Mouse (Mus musculus) forebrain, embryonic 11.5 days (tissue): ENCODE measurements at regions not wholly inside any gene's neighbourhood (a gene's known extent, or its start where the extent isn't known, plus 50 kb on each side); places are given as distances from the start of the nearest gene placed in this dataset.

Source experiments
- ATAC-seq: fragments of 200-750 bp; cut with Nextera tagmentation; replicated peaks from 2 replicates; pipeline ENCODE4 v1.8.0; 2017; ENCODE audit warnings: moderate TSS enrichment; ENCODE audit not compliant: low FRiP score
- DNase-seq: peaks from one replicate; pipeline ENCODE4 v3.0.0-alpha.2; 2017; ENCODE audit warnings: low spot score
- H3K27ac ChIP-seq: fragments of 300-500 bp; sonication (generic); 2 replicates; pipeline ENCODE4 v1.5.1; 2014; ENCODE audit warnings: low read depth, low read length
- H3K27me3 ChIP-seq: fragments of 300-500 bp; sonication (generic); 2 replicates; pipeline ENCODE4 v1.6.1; 2014; ENCODE audit warnings: mild to moderate bottlenecking, low read length, mixed read lengths; ENCODE audit not compliant: control insufficient read depth, insufficient read depth
- H3K36me3 ChIP-seq: fragments of 300-500 bp; sonication (generic); 2 replicates; pipeline ENCODE4 v1.6.1; 2014; ENCODE audit warnings: mild to moderate bottlenecking, low read length, moderate library complexity, mixed read lengths; ENCODE audit not compliant: control insufficient read depth, insufficient read depth
- H3K4me1 ChIP-seq: fragments of 300-500 bp; sonication (generic); replicated peaks from 2 replicates; pipeline ENCODE4 v1.6.1; 2014; ENCODE audit warnings: low read length, mixed read lengths; ENCODE audit not compliant: control insufficient read depth, insufficient read depth
- H3K4me2 ChIP-seq: fragments of 300-500 bp; sonication (generic); 2 replicates; pipeline ENCODE4 v1.6.1; 2014; ENCODE audit warnings: low read depth, mild to moderate bottlenecking, low read length, moderate library complexity, mixed read lengths; ENCODE audit not compliant: severe bottlenecking
- H3K4me3 ChIP-seq: fragments of 300-500 bp; sonication (generic); 2 replicates; pipeline ENCODE4 v1.5.1; 2014; ENCODE audit warnings: low read depth, low read length
- H3K9ac ChIP-seq: fragments of 300-500 bp; sonication (generic); 2 replicates; pipeline ENCODE4 v1.6.1; 2014; ENCODE audit warnings: low read length
- H3K9me3 ChIP-seq: fragments of 300-500 bp; sonication (generic); 2 replicates; pipeline ENCODE4 v1.6.1; 2016; ENCODE audit warnings: low read length, mixed read lengths; ENCODE audit not compliant: control insufficient read depth
- WGBS: fragments of 180-500 bp; shearing (Covaris S2); extraction: QIAGEN DNeasy Blood & Tissue Kit; methylation state at CpG from one replicate; pipeline ENCODE4 v1.1.7; 2014; 5-methylcytosine and 5-hydroxymethylcytosine counted together

- DNase-seq, result no peak
- WGBS, result 91% methylated on average over 3 of the region's 3 CpGs
- H3K4me3 ChIP-seq, result no peak overlapping the region
Observed at GRCm38 (mm10) chr7:124455659-124456058, 473.0 kb downstream of the Hs3st4 start.

GRCm38 (mm10) chr7:124487326-124487725 is 504.7 kb downstream of the Hs3st4 start:
- no peaks in the 10 kb centered on the region for H3K9me3 ChIP-seq
- H3K4me1 ChIP-seq, result no peaks in the 10 kb centered on the region
- no peaks in the 10 kb centered on the region for H3K27me3 ChIP-seq
- no peaks in the 10 kb centered on the region for H3K36me3 ChIP-seq
- no peak overlapping the region for H3K27ac ChIP-seq
- DNase-seq, result no peak
- no peak overlapping the region for H3K4me3 ChIP-seq
- H3K9ac ChIP-seq, result no peak overlapping the region
- H3K4me2 ChIP-seq, result no peak overlapping the region
- 64% methylated on average over 1 of the region's 1 CpGs for WGBS
- ATAC-seq, result no peak

More at GRCm38 (mm10) chr7:124455659-124456058, 473.0 kb downstream of the Hs3st4 start:
- Histone ChIP-seq H3K9me3 (no peaks in the 10 kb centered on the region), H3K27me3 (no peaks in the 10 kb centered on the region), H3K9ac (no peak overlapping the region), H3K4me2 (no peak overlapping the region), H3K36me3 (no peaks in the 10 kb centered on the region), H3K27ac (no peak overlapping the region), H3K4me1 (no peaks in the 10 kb centered on the region)
- no peak for ATAC-seq

GRCm38 (mm10) chr7:124491109-124491793 is 508.6 kb downstream of the Hs3st4 start:
- ATAC-seq (no peak), DNase-seq (no peak)
- Histone ChIP-seq H3K4me1 (no peaks in the 10 kb centered on the region), H3K9ac (no peak overlapping the region), H3K4me3 (no peak overlapping the region), H3K36me3 (no peaks in the 10 kb centered on the region), H3K4me2 (no peak overlapping the region), H3K9me3 (no peaks in the 10 kb centered on the region), H3K27ac (no peak overlapping the region), H3K27me3 (no peaks in the 10 kb centered on the region)
- 65% methylated on average over 3 of the region's 3 CpGs for WGBS

GRCm38 (mm10) chr7:124491851-124492390 is 509.3 kb downstream of the Hs3st4 start:
- H3K9me3 ChIP-seq, result no peaks in the 10 kb centered on the region
- no peak for ATAC-seq
- H3K4me3 ChIP-seq, result no peak overlapping the region
- 94% methylated on average over 3 of the region's 3 CpGs for WGBS
- no peak overlapping the region for H3K9ac ChIP-seq
- no peak for DNase-seq
- no peaks in the 10 kb centered on the region for H3K36me3 ChIP-seq
- no peaks in the 10 kb centered on the region for H3K4me1 ChIP-seq
- H3K4me2 ChIP-seq, result no peak overlapping the region
- no peak overlapping the region for H3K27ac ChIP-seq
- no peaks in the 10 kb centered on the region for H3K27me3 ChIP-seq

GRCm38 (mm10) chr7:124500636-124501035 is 518.0 kb downstream of the Hs3st4 start:
- Histone ChIP-seq H3K9ac (no peak overlapping the region), H3K4me1 (no peaks in the 10 kb centered on the region), H3K27ac (no peak overlapping the region), H3K36me3 (no peaks in the 10 kb centered on the region), H3K27me3 (no peaks in the 10 kb centered on the region), H3K4me2 (no peak overlapping the region), H3K9me3 (no peaks in the 10 kb centered on the region), H3K4me3 (no peak overlapping the region)
- no peak for ATAC-seq
- WGBS, result 86% methylated on average over 3 of the region's 3 CpGs
- DNase-seq, result no peak

GRCm38 (mm10) chr7:124502760-124503159 is 520.1 kb downstream of the Hs3st4 start:
- ATAC-seq (no peak), DNase-seq (no peak)
- no peak overlapping the region for H3K4me2 ChIP-seq
- no peaks in the 10 kb centered on the region for H3K4me1 ChIP-seq
- H3K4me3 ChIP-seq, result no peak overlapping the region
- H3K27ac ChIP-seq, result no peak overlapping the region
- H3K9me3 ChIP-seq, result no peaks in the 10 kb centered on the region
- H3K36me3 ChIP-seq, result no peaks in the 10 kb centered on the region
- H3K9ac ChIP-seq, result no peak overlapping the region
- 89% methylated on average over 5 of the region's 5 CpGs for WGBS
- H3K27me3 ChIP-seq, result no peaks in the 10 kb centered on the region

- no peaks in the 10 kb centered on the region for H3K4me1 ChIP-seq
- 77% methylated on average over 1 of the region's 1 CpGs for WGBS
Observed at GRCm38 (mm10) chr7:124549038-124549437, 566.4 kb downstream of the Hs3st4 start.

GRCm38 (mm10) chr7:124557213-124557612 is 574.5 kb downstream of the Hs3st4 start:
- no peaks in the 10 kb centered on the region for H3K36me3 ChIP-seq
- no peaks in the 10 kb centered on the region for H3K27me3 ChIP-seq
- ATAC-seq (no peak), DNase-seq (no peak)
- H3K4me1 ChIP-seq, result no peaks in the 10 kb centered on the region
- H3K4me3 ChIP-seq, result no peak overlapping the region
- no peak overlapping the region for H3K9ac ChIP-seq
- H3K4me2 ChIP-seq, result no peak overlapping the region
- H3K27ac ChIP-seq, result no peak overlapping the region
- H3K9me3 ChIP-seq, result no peaks in the 10 kb centered on the region

More at GRCm38 (mm10) chr7:124549038-124549437, 566.4 kb downstream of the Hs3st4 start:
- no peak for DNase-seq
- Histone ChIP-seq H3K4me3 (no peak overlapping the region), H3K27ac (no peak overlapping the region), H3K4me2 (no peak overlapping the region), H3K36me3 (no peaks in the 10 kb centered on the region), H3K27me3 (no peaks in the 10 kb centered on the region), H3K9me3 (no peaks in the 10 kb centered on the region), H3K9ac (no peak overlapping the region)
- no peak for ATAC-seq

GRCm38 (mm10) chr7:124570804-124571203 is 588.1 kb downstream of the Hs3st4 start:
- Histone ChIP-seq H3K27ac (no peak overlapping the region), H3K4me1 (no peaks in the 10 kb centered on the region), H3K9me3 (no peaks in the 10 kb centered on the region), H3K27me3 (no peaks in the 10 kb centered on the region), H3K9ac (no peak overlapping the region), H3K4me2 (no peak overlapping the region), H3K36me3 (no peaks in the 10 kb centered on the region), H3K4me3 (no peak overlapping the region)
- no peak for DNase-seq
- no peak for ATAC-seq
